Mouse (Mus musculus) G1E (cell line): ENCODE results near the gene Tut7. TPM values are rescaled to one million over a fixed set of nuclear protein-coding genes. Genes with fewer than 3 reads are reported as not detected.

Source experiments
- ATAC-seq: 2 replicates; pipeline ENCODE4 v1.8.0; 2016; ENCODE audit warnings: mild to moderate bottlenecking; ENCODE audit not compliant: insufficient number of reproducible peaks, poor library complexity, low FRiP score, severe bottlenecking; ENCODE audit errors: extremely low read depth
- DNase-seq: peaks from one replicate; pipeline ENCODE4 v3.0.0; 2012; ENCODE audit warnings: low spot score
- H3K27me3 ChIP-seq: 2 replicates; pipeline ENCODE4 v1.6.1; 2012; ENCODE audit warnings: mild to moderate bottlenecking, low read length, inconsistent platforms; ENCODE audit not compliant: insufficient read depth
- H3K36me3 ChIP-seq: replicated peaks from 2 replicates; pipeline ENCODE3; 2012; ENCODE audit warnings: mild to moderate bottlenecking, inconsistent platforms
- H3K4me1 ChIP-seq: 2 replicates; pipeline ENCODE4 v1.6.1; 2012; ENCODE audit warnings: low read depth, low read length, inconsistent platforms, mixed read lengths; ENCODE audit not compliant: insufficient read depth
- H3K4me3 ChIP-seq: 2 replicates; pipeline ENCODE4 v1.5.1; 2012; ENCODE audit warnings: low read depth, mild to moderate bottlenecking, inconsistent platforms, low read length, moderate library complexity, mixed read lengths
- H3K9me3 ChIP-seq: replicated peaks from 2 replicates; pipeline ENCODE4 v1.6.1; 2012; ENCODE audit warnings: inconsistent platforms
- CTCF ChIP-seq: IDR thresholded peaks from 2 replicates; pipeline ENCODE4 v1.5.1; 2012; ENCODE audit warnings: low read depth, low read length, inconsistent platforms, mixed read lengths
- GATA1 ChIP-seq: IDR thresholded peaks from 2 replicates; pipeline ENCODE4 v1.6.1; 2012; ENCODE audit warnings: borderline replicate concordance, low read length, inconsistent platforms, mixed read lengths
- GATA2 ChIP-seq: IDR thresholded peaks from 2 replicates; pipeline ENCODE4 v1.6.1; 2012; ENCODE audit warnings: low read depth, low read length, inconsistent platforms, borderline replicate concordance
- POLR2AphosphoS5 ChIP-seq: IDR thresholded peaks from 2 replicates; pipeline ENCODE4 v1.6.1; 2012; ENCODE audit warnings: low read depth, low read length, inconsistent platforms; ENCODE audit not compliant: insufficient replicate concordance
- TAL1 ChIP-seq: conservative IDR thresholded peaks from 2 replicates; pipeline ENCODE4 v1.6.1; 2012; ENCODE audit warnings: low read depth, low read length, inconsistent platforms, mixed read lengths
- polyA plus RNA-seq: library from polyadenylated mRNA; stranded (reverse); fragments of >175 nt; gene quantifications from 2 replicates; pipeline ENCODE4 v1.2.3, GENCODE M21; 2012
- total RNA-seq, 2 experiments: library from RNA; stranded (forward) in 1 of 2; stranded (reverse) in 1 of 2; fragments of 200-1000 nt in 1 of 2; fragments of >200 nt in 1 of 2; fragmentation: Nextera tagmentation in 1 of 2; gene quantifications; 2 replicates each; pipeline ENCODE4 v1.2.3; 2014 to 2017

Gene Tut7
- total and polyA plus RNA-seq, 3 experiments: 66.1 to 232 (median 194) TPM

GRCm38 (mm10) chr13:59832871-59833270 lies 9.9 kb upstream of the Tut7 start:
- H3K27me3 ChIP-seq: no peaks in the 10 kb centered on the region; the same call in 1 of the 2 replicates
- no peaks in the 10 kb centered on the region for H3K36me3 ChIP-seq
- TF ChIP-seq CTCF: no peak
- TF ChIP-seq GATA2: no peak
- TF ChIP-seq GATA1: no peak
- no peak for TF ChIP-seq TAL1
- no peak for TF ChIP-seq POLR2AphosphoS5
- no peak overlapping the region for H3K4me3 ChIP-seq
- H3K4me1 ChIP-seq: peaks cover 35% of the 10 kb centered on the region
- ATAC-seq (no peak), DNase-seq (no peak)
- no peaks in the 10 kb centered on the region for H3K9me3 ChIP-seq

- no peak for DNase-seq
Observed at GRCm38 (mm10) chr13:59832454-59832853, 9.5 kb upstream of the Tut7 start.

GRCm38 (mm10) chr13:59825966-59826365 lies 3.0 kb upstream of the Tut7 start:
- Histone ChIP-seq H3K4me3 (no peak overlapping the region), H3K9me3 (no peaks in the 10 kb centered on the region), H3K4me1 (peaks cover 21% of the 10 kb centered on the region), H3K36me3 (peaks cover 5% of the 10 kb centered on the region), H3K27me3 (no peaks in the 10 kb centered on the region; the same call in 1 of the 2 replicates)
- ATAC-seq (no peak), DNase-seq (no peak)
- TF ChIP-seq CTCF (no peak), TAL1 (no peak), POLR2AphosphoS5 (no peak), GATA2 (no peak), GATA1 (no peak)

More at GRCm38 (mm10) chr13:59832454-59832853, 9.5 kb upstream of the Tut7 start:
- no peaks in the 10 kb centered on the region for H3K36me3 ChIP-seq
- TF ChIP-seq POLR2AphosphoS5 (no peak), TAL1 (no peak), CTCF (no peak), GATA1 (no peak), GATA2 (no peak)
- peaks cover 35% of the 10 kb centered on the region for H3K4me1 ChIP-seq
- 0 out of 2 replicates have a peak, but pooled peaks have one; percentile 22 for ATAC-seq
- H3K27me3 ChIP-seq: no peaks in the 10 kb centered on the region; the same call in 1 of the 2 replicates
- H3K4me3 ChIP-seq: no peak overlapping the region
- no peaks in the 10 kb centered on the region for H3K9me3 ChIP-seq

GRCm38 (mm10) chr13:59820836-59821235 lies 2.1 kb downstream of the Tut7 start:
- no peaks in the 10 kb centered on the region for H3K9me3 ChIP-seq
- H3K4me3 ChIP-seq: peak overlapping the region; percentile 93
- no peak for ATAC-seq
- H3K36me3 ChIP-seq: peaks cover 46% of the 10 kb centered on the region
- H3K4me1 ChIP-seq: peaks cover 60% of the 10 kb centered on the region
- TF ChIP-seq CTCF (no peak), GATA2 (no peak), TAL1 (no peak), GATA1 (no peak), POLR2AphosphoS5 (no peak)
- no peak for DNase-seq
- H3K27me3 ChIP-seq: no peaks in the 10 kb centered on the region

GRCm38 (mm10) chr13:59820114-59820513 lies 2.8 kb downstream of the Tut7 start:
- peaks cover 65% of the 10 kb centered on the region for H3K4me1 ChIP-seq

GRCm38 (mm10) chr13:59817352-59817751 lies 5.6 kb downstream of the Tut7 start:
- H3K4me3 ChIP-seq: no peak overlapping the region; the same call in 1 of the 2 replicates
- peaks cover 74% of the 10 kb centered on the region for H3K36me3 ChIP-seq
- DNase-seq: no peak

More at GRCm38 (mm10) chr13:59820114-59820513, 2.8 kb downstream of the Tut7 start:
- Histone ChIP-seq H3K36me3 (peaks cover 53% of the 10 kb centered on the region), H3K27me3 (no peaks in the 10 kb centered on the region), H3K4me3 (peak overlapping the region; percentile 93), H3K9me3 (no peaks in the 10 kb centered on the region)
- ATAC-seq (no peak), DNase-seq (no peak)
- TF ChIP-seq GATA1: no peak
- no peak for TF ChIP-seq TAL1
- TF ChIP-seq GATA2: no peak

More at GRCm38 (mm10) chr13:59817352-59817751, 5.6 kb downstream of the Tut7 start:
- no peaks in the 10 kb centered on the region for H3K9me3 ChIP-seq
- TF ChIP-seq GATA2: no peak
- no peak for TF ChIP-seq TAL1
- TF ChIP-seq POLR2AphosphoS5: no peak
- TF ChIP-seq CTCF: no peak
- TF ChIP-seq GATA1: no peak
- H3K27me3 ChIP-seq: no peaks in the 10 kb centered on the region
- ATAC-seq: no peak
- peaks cover 74% of the 10 kb centered on the region for H3K4me1 ChIP-seq
